Mouse (Mus musculus): ENCODE measurements around the gene Abl2.

DNA sequence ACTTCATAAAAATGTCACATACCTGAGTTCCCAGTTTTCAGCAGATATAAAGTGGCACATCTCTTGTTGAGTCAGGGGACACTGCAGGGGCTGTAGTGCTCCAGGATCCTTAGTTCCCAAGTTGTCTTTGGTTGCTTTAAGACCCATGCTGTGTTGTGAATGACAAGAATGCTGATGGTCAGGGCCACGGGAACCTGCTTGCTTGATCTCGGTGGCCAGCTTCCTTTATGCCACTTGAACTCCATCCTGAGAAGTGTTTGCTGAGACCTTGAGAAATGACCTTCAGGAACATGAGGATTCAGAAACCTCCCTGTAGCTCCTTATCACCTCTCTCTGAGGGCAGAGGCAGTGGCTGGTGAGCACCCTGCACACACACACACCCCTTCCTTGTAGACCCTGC, 90.1 kb downstream of the Abl2 start:
- TF ChIP-seq POLR2A (IDR thresholded peaks at IDR 0.05; ENCODE audit: borderline replicate concordance, control insufficient read depth, low read depth, low read length): no peak
- no peak for TF ChIP-seq CTCF (IDR thresholded peaks at IDR 0.05; ENCODE audit: control insufficient read depth, insufficient read depth, low read length)

All from bone marrow, adult 2 months (tissue).